Mouse (Mus musculus) kidney, adult 8-10 months (tissue): ENCODE data around the gene Fam240a.

ENCODE experiments used
- DNase-seq, 2 experiments: peaks; one replicate each; pipeline ENCODE4 v3.0.0; 2022

Fam240a gene

GRCm38 (mm10) chr9:110891077-110891828, 25.4 kb downstream of the Fam240a start:
- no peak for DNase-seq

GRCm38 (mm10) chr9:110890026-110890783, 26.5 kb downstream of the Fam240a start:
- DNase-seq, result peak in 1 of 2 experiments; percentile 46

DNA sequence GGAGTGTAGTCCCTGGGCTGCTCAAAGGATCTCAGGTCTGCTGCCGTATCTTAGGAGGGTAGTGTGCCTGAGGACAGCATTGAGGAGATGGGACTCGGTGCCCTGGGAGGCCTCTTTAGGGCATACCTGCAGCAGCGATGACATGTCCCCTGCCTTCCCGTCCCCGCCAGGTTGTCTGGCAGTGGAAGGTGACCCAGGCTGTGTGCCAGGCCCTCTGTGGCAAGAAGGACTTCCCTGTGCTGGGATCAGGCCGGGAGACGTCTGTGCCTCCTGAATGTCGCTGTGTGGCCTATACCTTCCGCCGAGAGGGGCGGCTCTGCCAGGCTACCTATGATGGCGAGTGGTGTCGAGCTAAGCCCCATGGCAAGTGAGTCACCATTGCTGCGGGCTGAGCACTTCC, 27.7 kb downstream of the Fam240a start:
- DNase-seq, result no peak

- no peak for DNase-seq
These were observed 29.0 kb downstream of the Fam240a start for GRCm38 (mm10) chr9:110887388-110888303.

DNA sequence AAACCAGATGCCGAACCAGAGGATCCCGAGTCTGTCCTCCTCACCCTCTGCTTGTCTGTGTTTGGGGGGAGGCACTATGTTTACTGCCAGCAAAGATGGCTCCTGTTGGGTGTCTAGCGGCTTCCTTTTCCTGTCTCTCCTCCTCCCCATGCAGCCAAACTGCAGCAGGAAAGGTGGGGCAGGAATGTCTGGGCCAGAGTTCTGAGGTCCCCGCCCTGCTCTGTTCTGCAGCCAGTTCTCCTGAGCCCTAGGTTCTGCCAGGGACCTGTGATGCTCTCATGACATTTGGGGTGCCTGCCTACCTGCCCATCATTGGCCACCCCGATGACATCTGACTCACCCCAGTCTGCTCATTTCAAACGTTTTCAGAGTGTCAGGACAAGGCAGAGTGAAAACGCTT, 34.7 kb downstream of the Fam240a start:
- DNase-seq, result peak; percentile 43 to 59

- DNase-seq, result peak; percentile 35 to 51
These were observed 35.9 kb downstream of the Fam240a start for GRCm38 (mm10) chr9:110880772-110881171.

GRCm38 (mm10) chr9:110879998-110880561, 36.6 kb downstream of the Fam240a start, which contains the start of gene Tmie:
Gene Tmie, minus strand, starts transcription at chr9:110880113.
- DNase-seq, result peak; percentile 89 to 90

DNA sequence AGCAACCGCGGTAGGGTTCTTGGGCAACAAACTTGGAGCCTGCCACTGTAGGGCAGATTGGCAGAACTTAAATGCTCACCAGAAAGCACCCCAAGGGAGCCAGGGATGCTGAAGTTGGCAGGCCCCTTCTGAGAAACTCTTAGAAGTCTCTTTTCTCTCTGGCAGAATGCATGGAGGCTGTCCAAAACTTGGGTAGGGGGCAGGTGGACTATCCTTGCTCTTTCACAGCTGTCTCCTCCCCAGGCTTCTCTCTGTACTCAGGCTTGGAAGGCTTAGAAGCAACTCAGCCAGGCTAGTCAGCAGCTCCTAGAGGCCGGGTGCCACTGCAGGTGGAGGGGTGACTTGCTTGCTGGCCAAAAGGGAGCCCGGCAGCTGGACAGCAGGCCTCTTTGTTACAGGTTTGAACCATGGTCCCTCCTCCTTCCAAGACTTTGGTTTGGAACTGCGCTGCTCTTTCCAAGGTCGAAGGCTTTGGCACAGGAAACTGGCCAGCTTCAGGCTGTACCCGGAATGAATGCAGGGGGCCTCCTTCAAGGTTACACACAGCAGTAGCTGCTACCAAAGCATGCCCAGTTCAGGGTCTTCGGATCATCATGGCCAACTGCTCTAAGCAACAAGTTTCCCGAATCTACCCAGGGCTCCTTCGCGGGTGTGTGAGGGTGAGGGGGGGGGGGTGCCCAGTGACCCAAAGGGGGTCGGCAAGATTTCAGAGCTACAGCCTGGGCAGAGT, 37.3 kb downstream of the Fam240a start, which contains the start of gene Als2cl:
Gene Als2cl (plus strand): TSS at position 680 of the 730 bp plus-strand sequence.
- peak; percentile 71 to 81 for DNase-seq

GRCm38 (mm10) chr9:110877888-110878287, 38.8 kb downstream of the Fam240a start:
- peak; percentile 75 for DNase-seq

GRCm38 (mm10) chr9:110877353-110877752, 39.3 kb downstream of the Fam240a start:
- DNase-seq, result no peak

DNA sequence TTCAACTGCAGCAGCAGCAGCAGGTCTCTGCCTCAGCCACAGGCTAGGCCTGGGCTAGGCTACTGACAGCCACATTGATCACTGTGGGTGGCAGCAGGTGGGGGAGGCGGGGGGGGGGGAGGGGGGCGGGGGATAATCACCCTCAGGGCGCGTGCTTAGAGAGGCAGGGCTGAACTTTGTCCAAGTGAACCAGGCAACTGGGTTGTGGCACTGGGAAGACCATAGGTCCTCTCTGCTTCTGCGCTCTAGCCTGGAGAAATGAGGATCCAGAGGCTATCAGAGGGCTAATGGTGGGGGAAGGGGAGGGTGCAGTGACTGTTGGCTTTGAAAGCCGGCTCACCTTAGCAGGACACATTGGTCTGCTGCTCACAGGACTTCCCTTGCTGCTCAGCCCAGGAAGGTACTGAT, 41.4 kb downstream of the Fam240a start:
- peak; percentile 53 to 63 for DNase-seq

GRCm38 (mm10) chr9:110874660-110875191, 41.9 kb downstream of the Fam240a start:
- no peak for DNase-seq

DNA sequence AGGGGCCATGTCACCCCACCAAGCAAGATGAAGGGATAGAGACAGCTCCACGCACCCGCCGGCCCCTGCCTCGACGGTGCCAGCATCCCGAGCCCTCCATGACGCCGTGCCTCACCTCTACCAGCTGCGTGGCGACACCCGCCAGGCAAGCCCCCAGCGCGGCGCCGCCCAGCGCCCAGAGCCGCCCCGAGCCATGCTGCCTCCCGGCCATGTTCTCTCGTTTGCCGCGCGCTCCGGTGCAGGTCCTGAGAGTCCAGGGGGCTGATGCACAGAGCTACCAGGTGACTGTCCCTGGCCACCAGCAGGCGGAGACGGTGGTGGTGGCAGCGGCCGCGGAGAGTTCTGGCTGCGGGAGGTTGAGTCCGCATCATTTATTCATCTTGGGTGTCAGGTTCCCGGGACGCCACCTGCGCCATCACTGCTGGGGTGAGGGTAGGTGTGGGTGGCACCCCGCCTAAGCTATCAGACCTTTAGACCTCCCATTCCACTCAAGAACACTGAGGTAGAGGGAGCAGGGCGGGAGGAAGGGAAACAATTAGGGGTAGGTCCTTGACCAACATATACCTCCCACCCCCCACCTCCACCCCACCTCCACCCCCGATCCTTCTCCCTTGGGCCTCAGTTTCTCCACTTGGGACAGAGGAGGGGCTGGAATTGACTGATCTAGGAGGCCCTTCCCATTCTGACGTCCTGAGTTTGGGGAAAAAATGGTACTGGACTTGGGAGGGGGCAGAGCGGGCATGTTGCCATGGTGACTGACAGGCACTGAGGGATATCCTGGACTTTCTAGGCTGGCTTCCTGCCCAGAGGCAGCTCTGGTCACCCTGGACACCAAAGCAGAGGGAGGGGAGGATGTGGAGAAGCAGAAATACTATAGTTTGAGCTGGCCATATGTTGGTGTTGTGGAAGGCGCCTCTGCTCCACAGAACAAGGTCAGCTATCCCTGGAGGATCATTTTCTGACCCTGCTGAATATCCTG, 42.7 kb downstream of the Fam240a start:
- peak; percentile 50 for DNase-seq

- DNase-seq, result peak in 1 of 2 experiments; percentile 65
These were observed 45.6 kb downstream of the Fam240a start for GRCm38 (mm10) chr9:110871030-110871429.
